Mouse (Mus musculus) Muller cell, postnatal 12 days (primary cell): Measurements from ENCODE around the gene Cebpb.
"Not testable (repeated sequence)": the region's sequence is repeated elsewhere in the genome, so short reads cannot be mapped to it uniquely, and the experiment has no call there.

Experiments used
- DNase-seq: peaks from one replicate; pipeline ENCODE4 v3.0.0-alpha.2; 2015; ENCODE audit errors: inconsistent ontology term

Gene Cebpb

DNA sequence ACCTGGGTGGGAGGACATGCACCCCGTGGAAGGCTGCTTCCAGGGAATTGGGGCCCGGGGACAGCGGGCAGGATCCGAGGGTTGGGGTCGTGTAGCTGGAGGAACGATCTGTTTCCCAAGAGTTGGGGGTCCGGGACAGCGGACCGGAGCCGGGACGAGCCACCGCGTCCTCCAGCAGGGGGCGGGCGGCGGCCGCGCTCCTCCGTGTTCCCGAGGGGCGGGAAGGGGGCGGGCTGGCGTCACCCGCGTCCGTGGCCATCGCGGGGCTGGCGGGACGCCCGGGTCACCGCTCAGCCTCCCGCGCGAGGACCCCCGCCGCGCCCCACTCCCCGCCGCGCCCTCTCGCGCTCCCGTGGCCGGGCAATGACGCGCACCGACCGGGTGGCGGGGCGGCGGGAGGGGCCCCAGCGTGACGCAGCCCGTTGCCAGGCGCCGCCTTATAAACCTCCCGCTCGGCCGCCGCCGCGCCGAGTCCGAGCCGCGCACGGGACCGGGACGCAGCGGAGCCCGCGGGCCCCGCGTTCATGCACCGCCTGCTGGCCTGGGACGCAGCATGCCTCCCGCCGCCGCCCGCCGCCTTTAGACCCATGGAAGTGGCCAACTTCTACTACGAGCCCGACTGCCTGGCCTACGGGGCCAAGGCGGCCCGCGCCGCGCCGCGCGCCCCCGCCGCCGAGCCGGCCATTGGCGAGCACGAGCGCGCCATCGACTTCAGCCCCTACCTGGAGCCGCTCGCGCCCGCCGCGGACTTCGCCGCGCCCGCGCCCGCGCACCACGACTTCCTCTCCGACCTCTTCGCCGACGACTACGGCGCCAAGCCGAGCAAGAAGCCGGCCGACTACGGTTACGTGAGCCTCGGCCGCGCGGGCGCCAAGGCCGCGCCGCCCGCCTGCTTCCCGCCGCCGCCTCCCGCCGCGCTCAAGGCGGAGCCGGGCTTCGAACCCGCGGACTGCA lies at the start of gene Cebpb:
Cebpb (plus strand) TSS at position 418 of the 954 bp plus-strand sequence.
- DNase-seq, result peak; percentile 92

DNA sequence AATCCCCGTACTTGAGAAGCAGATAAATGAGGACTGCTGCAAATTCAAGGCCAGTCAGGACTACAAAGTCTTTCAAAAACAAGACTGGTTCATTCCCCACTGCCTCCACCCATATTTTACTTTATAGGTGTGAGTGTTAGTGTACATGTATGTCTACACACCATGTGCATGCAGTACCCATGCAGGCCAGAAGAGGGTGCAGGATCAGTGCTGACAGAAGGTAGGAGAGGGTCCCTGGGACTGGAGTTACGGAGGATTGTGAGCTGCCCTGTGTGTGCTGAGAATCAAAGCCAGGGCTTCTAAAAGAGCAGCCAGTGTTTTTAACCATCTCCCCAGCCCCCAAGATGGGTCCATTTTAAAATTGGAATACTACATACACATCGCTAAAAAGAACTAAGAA lies 48.4 kb upstream of the Cebpb start:
- DNase-seq, result no peak

- peak; percentile 49 for DNase-seq
Measured at GRCm38 (mm10) chr2:167641337-167641736, 47.4 kb upstream of the Cebpb start.

DNA sequence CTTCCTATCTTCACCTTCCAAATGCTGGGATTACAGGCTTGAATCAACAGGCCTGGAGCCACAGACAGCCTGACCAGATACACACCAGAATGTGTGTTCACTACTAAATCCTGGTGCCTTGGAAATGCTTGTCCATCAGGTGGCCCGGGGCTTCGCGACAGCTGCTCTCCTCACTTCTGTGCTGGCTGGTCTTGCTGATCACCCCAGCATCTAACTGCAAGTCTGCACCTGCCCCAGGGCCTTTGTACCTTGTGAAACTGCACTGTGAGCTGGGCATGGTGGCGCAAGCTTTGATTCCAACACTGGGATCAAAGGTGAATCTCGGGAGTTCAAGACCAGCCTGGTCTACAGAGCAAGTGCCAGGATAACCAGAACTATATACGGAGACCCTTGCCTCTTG lies 46.6 kb upstream of the Cebpb start:
- DNase-seq, result no peak

- not testable (repeated sequence) for DNase-seq
Measured at GRCm38 (mm10) chr2:167643356-167644052, 45.2 kb upstream of the Cebpb start.

GRCm38 (mm10) chr2:167646411-167646810 lies 42.3 kb upstream of the Cebpb start:
- peak; percentile 55 for DNase-seq

- peak; percentile 50 for DNase-seq
Measured at GRCm38 (mm10) chr2:167649290-167650032, 39.3 kb upstream of the Cebpb start.

DNA sequence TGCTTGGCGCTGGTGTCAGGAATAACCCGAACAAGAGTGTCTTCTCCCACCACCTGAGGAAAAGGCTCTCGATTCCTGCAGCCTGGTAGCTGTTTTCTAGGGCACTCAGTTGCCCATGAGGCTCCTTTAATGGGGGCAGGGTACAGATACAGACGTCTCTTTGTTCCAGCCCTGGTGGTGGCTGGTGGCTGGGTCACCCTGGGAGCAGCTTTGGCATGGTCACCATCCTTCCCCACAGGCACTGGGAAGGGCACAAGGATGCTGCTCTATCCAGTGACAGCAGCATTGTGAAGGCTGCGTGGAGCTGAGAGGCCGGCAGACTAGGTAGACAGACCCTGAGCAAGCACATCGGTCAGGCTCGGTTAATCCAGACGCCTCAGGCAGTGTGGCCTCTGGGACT lies 37.1 kb upstream of the Cebpb start:
- DNase-seq, result peak; percentile 57

DNA sequence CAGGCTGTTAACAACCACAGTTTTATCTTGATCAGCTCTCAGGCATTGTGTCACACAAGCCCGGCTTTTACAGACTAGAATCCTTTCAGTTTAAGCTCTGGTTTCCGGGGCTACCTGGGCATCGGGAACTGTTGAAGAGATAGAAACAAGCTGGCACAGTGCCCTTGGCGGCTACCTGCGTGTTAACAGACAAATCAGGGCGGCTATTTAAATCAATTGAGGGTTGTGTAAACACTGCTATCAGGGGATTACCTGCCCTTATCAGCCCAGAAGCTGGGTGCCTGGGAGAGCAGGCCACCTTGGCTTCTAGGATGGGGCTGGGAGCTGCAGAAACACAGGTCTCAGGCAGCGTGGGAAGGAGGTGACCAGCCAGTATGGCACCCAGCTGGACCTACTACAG lies 36.0 kb upstream of the Cebpb start:
- DNase-seq, result no peak

- no peak for DNase-seq
Measured at GRCm38 (mm10) chr2:167654911-167655600, 33.7 kb upstream of the Cebpb start.

DNA sequence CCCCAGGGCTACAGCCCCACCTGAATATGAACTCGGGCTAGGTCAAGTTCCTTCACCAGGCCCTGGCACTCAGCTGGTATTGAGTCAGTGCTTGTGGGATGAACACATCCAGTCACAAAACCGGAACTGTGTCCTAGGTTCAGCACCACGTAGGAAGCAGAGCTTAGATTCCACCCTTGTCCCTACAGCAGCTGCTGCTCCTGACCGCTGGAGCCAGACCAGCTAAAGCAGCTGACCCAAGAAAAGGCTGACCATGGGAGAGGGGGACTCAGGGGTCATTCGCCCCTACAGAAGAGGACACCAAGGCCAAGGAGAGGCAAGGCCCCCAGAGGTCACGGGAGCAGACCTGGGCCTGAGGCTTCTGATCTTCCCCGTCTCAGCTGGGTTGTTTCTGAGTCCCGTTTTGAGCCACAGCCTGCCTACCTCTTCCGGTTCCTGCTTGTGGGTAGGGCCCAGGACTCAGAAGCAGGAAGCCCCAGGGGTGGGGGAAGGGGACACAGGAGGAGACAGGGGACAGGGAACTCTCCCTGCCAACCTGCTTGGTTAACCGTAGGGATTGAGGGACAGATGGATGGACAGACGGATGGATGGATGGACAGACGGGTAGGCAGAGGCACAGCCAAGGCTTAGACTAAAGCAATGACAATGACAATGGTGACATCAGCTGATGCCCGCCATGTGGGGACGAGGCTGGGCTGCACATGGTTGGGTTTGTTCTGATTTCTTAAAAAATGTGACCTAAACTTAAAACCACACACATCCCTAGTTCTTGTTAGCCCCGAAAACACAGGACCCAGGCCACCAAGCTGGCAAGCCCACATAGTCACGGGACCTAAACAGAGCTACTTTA lies 31.9 kb upstream of the Cebpb start:
- DNase-seq, result no peak

GRCm38 (mm10) chr2:167657973-167658372 lies 30.7 kb upstream of the Cebpb start:
- DNase-seq, result no peak

DNA sequence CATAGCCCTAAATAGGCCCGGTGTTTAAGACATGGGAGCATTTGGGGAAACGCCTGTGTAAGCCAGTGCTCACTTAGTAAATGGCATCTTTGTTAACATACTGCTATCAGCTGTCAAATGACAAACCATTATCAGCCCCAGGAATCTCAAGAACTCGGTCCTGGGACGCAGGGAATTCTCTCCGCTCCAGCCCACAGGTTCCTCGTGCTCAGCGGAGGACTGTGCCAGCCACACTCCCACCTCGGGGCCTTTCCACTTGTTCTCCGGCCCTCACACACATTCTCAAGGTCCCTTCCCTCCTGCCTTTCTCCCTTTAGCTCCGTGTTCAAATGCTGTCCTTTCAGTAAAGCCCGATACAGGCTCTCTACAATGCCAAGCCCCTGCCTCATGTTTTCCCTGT lies 30.0 kb upstream of the Cebpb start:
- DNase-seq, result peak; percentile 56

- DNase-seq, result no peak
Measured at GRCm38 (mm10) chr2:167659177-167659846, 29.4 kb upstream of the Cebpb start.

DNA sequence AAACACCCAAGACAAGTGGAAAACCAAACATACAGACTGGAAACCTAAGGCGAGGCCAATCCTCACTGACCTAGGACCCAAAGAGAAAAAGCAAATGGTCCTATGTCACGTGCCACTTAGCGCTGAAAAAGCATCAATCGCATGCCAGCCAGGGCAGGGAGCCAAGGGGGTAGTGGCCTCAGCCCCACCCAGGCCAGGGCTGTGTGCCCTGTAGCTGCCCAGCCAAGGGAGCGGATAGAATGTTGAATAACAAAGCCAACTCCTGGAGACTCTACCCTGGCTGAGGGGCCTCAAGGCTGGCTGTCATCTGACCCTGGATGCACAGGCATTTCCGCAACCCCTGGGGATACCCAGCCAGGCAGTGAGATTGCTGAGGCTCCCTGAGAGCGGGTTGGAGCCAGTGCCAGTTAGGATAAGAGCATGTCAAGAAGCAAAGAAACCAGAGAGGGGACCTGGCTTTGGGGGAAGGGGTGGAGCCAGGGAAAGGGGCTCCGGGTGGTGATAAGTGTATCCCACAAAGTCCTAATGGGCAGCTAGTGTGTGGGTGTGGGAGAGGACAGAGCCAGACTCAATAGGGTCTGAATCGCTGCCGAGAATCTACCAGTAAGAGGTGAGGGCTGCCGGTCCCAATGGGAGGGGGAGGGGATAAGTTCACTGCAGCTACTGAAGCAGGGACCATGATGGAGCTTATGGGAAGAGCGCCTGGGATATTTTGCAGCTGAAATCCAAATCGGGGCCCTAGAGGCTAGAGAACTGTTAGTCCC lies 28.7 kb upstream of the Cebpb start:
- peak; percentile 70 for DNase-seq

DNA sequence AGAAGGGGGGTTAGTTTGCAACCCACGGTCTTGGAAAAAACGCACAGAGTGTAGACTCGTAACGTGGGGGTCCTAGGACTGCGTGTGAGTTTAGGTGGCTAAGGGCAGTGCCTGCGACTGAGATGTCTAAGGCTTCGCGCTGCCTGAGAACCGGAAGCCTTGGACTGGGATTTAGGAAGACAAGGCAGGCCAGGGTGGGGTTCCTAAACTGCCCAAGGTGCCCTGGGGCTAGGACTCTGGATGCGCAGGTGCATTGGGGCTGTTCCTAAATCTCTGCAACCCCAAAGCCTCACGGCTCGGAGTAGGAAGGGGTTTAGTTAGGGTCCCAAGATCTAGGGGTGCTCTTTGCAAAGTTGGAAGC lies 28.1 kb upstream of the Cebpb start:
- no peak for DNase-seq

GRCm38 (mm10) chr2:167661270-167662203 lies 27.2 kb upstream of the Cebpb start, which contains the start of gene Gm20431:
Gene Gm20431, minus strand, starts transcription at chr2:167661496.
- peak; percentile 96 for DNase-seq

DNA sequence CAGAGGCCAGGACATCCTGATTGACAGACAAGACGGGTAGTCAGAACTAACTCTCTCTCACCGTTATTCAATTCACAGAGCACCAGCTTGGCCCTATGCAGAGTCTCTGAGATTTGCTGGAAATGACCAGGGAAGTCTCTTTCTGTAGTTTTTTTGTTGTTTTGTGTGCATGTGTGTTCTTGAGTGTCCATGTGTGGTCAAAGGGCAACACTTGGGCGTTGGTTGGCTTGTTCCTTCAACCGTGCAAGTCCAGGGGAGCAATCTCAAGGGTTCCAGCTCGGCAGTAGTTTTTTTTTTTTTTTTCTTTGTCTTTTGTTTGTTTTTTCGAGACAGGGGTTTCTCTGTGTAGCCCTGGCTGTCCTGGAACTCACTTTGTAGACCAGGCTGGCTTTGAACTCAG lies 26.0 kb upstream of the Cebpb start:
- no peak for DNase-seq
